Mouse (Mus musculus) cerebellum, postnatal 14 days (tissue): Measurements from ENCODE around the gene Slc13a4.

Source experiments
- DNase-seq, 2 experiments: peaks; one replicate each; pipeline ENCODE4 v3.0.0; 2021; ENCODE audit warnings: mixed read lengths in 2 of 2

Slc13a4 gene

GRCm38 (mm10) chr6:35255017-35255416, 52.9 kb downstream of the Slc13a4 start:
- DNase-seq: no peak

GRCm38 (mm10) chr6:35254136-35254904, 53.6 kb downstream of the Slc13a4 start:
- DNase-seq: no peak

- DNase-seq: no peak
Observed at GRCm38 (mm10) chr6:35253474-35253873, 54.5 kb downstream of the Slc13a4 start.

- peak; percentile 95 to 98 for DNase-seq
Observed at GRCm38 (mm10) chr6:35252477-35253346, 55.2 kb downstream of the Slc13a4 start.

- peak in 1 of 2 experiments; percentile 20 for DNase-seq
Observed at GRCm38 (mm10) chr6:35251807-35252476, 56.0 kb downstream of the Slc13a4 start.

GRCm38 (mm10) chr6:35245086-35245485, 62.8 kb downstream of the Slc13a4 start:
- peak; percentile 22 to 28 for DNase-seq

DNA sequence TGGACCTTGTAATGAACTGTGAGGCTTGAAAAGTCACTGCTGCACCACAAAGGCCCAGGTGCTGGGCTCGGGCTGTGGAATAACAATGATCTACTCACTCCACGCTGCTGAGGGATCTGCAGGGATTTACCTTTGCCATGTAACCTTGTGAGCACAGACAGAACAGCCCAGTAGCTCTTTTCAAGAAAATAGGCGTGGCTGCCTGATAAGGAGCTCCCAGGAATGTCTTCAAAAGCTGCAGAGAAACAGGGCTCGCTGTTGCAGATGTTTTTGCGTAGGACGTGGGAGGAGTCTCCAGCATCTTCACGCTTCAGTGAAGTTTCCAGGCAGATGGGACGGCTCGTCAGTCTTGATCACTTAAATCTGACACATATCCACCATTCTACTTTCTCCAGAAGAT, 63.9 kb downstream of the Slc13a4 start:
- DNase-seq: no peak

DNA sequence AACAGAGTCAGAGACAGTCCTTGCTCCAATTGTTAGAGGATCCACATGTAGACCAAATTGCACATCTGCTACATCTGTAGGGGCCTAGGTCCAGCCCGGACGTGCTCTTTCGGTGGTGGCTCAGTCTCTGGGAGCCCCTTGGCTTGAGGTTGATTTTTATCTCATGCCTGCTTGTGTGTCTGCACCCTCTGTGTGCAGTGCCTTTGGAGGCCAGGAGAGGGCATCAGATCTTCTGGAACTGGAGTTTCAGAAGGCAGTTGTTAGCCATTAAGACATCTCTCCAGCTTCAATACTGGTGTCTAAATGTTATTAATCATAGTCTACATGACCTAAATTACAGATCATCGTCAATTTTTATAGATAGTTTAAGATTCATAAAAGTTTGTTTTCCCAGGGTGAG, 64.7 kb downstream of the Slc13a4 start:
- no peak for DNase-seq

GRCm38 (mm10) chr6:35236108-35236785, 71.7 kb downstream of the Slc13a4 start:
- DNase-seq: no peak

DNA sequence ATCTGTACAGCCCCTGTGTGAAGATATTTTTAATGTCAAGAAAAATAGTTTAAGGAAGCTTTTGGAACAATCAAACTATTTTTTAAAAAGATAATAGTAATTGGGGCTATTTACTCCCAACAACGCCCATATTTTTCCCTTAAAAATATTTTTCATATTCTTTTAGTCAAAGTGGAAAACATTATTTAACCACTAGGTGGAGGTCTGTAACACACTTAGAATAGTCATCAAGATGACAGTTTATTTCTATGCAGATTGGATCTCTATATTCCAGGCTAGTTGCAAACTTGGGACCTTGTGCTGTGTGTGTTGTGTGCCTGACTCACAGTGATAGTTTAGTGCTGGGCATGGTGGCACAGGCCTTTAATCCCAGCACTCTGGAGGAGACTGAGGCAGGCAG, 78.5 kb downstream of the Slc13a4 start:
- DNase-seq: no peak

- DNase-seq: no peak
Observed at GRCm38 (mm10) chr6:35225696-35226095, 82.2 kb downstream of the Slc13a4 start.
